15 mouse cellular contexts compared by ENCODE assay signal in the genomic region with DNA sequence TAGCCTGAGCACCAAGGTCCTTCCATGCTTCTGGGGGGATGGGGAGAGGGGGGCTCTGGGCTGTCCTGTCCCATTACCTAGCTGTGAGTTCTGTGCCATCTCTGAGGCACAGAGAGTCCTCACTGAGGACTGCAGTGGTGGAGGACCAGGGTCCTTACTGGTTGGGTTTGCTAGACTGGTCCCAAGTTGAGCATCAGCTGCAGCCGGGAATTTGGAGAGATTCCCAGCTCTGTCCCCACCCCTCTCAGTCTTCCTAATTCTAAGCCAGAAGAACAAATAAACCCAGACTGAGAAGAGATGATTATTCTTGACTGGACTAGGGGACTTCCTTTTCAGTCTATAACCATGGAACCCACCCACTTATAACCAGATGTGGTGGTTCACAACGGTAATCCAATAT. TPM values are rescaled to one million over a fixed set of nuclear protein-coding genes. Genes with fewer than 3 reads are reported as not detected.
A peak's percentile ranks its signal among the peaks of the same experiment; 100 is the strongest.
DNase-seq lines count a peak whose midpoint lies in the region; ATAC-seq lines count a peak whose summit lies in the region.
"Had no signal": no experiment of that assay in that cellular context is flagged by ENCODE, and none has a peak within 500 bp of the region (broad histone marks: within the 10 kb centered on the region; RNA-seq: fewer than 3 reads in every experiment).

No protein-coding gene starts in this region.

- peaks cover 4% of the 10 kb centered on the region for H3K4me1 ChIP-seq in hindbrain, embryonic 12.5 days
- H3K4me1 ChIP-seq in hindbrain, embryonic 14.5 days (replicated peaks; ENCODE audit: control insufficient read depth, insufficient read depth, low read length): no peaks in the 10 kb centered on the region
- peaks cover under 1% of the 10 kb centered on the region; the same call in 1 of the 2 replicates for H3K4me1 ChIP-seq in neural tube, embryonic 12.5 days
- H3K4me1 ChIP-seq in stomach, embryonic 16.5 days (ENCODE audit: control insufficient read depth, insufficient read depth, low read length): peaks cover 13% of the 10 kb centered on the region
- no peaks in the 10 kb centered on the region for H3K4me1 ChIP-seq in forebrain, embryonic 12.5 days

- DNase-seq in hindbrain, embryonic 14.5 days (ENCODE audit: low spot score): no peak
- no peak for DNase-seq in neural tube, embryonic 10.5 days (ENCODE audit: extremely low spot score, low spot score)
- DNase-seq in heart, postnatal 14 days: peak; percentile 37 to 48
- no peak for DNase-seq in right cerebral cortex, postnatal 10 days (ENCODE audit: low spot score in 2 of 2)
- DNase-seq: adrenal gland, postnatal 36 days; cerebellum, adult 18-20 months; left cerebral cortex, postnatal 4 days; lung, postnatal 14 days had no signal

- H3K36me3 ChIP-seq in hindbrain, embryonic 12.5 days: no peaks in the 10 kb centered on the region
- H3K36me3 ChIP-seq in hindbrain, embryonic 14.5 days (replicated peaks; ENCODE audit: control insufficient read depth, insufficient read depth): no peaks in the 10 kb centered on the region
- no peaks in the 10 kb centered on the region for H3K36me3 ChIP-seq in neural tube, embryonic 12.5 days
- H3K36me3 ChIP-seq in stomach, embryonic 16.5 days (ENCODE audit: control insufficient read depth, insufficient read depth, low read length): no peaks in the 10 kb centered on the region
- no peaks in the 10 kb centered on the region for H3K36me3 ChIP-seq in forebrain, embryonic 12.5 days (replicated peaks)
- H3K36me3 ChIP-seq: hindbrain, embryonic 15.5 days had no signal

- WGBS in hindbrain, embryonic 12.5 days: 74% methylated on average over 2 of the region's 2 CpGs
- WGBS in hindbrain, embryonic 14.5 days: 79% methylated on average over 2 of the region's 2 CpGs
- 80% methylated on average over 2 of the region's 2 CpGs for WGBS in neural tube, embryonic 12.5 days
- 36% methylated on average over 2 of the region's 2 CpGs for WGBS in stomach, embryonic 16.5 days
- WGBS in forebrain, embryonic 12.5 days: 76% methylated on average over 2 of the region's 2 CpGs

- 0 out of 2 replicates have a peak overlapping the region, but pooled peaks have one; percentile 21 for H3K4me2 ChIP-seq in hindbrain, embryonic 12.5 days (replicated peaks)
- H3K4me2 ChIP-seq in hindbrain, embryonic 14.5 days (replicated peaks): no peak overlapping the region
- H3K4me2 ChIP-seq in neural tube, embryonic 12.5 days (replicated peaks): peak overlapping the region; percentile 5; the same call in 1 of the 2 replicates
- H3K4me2 ChIP-seq in stomach, embryonic 16.5 days (ENCODE audit: low read depth, low read length): peak overlapping the region; percentile 31
- H3K4me2 ChIP-seq in forebrain, embryonic 12.5 days: no peak overlapping the region
- H3K4me2 ChIP-seq: hindbrain, embryonic 15.5 days had no signal

- H3K27me3 ChIP-seq in hindbrain, embryonic 12.5 days: peaks cover 3% of the 10 kb centered on the region
- no peaks in the 10 kb centered on the region for H3K27me3 ChIP-seq in hindbrain, embryonic 14.5 days (ENCODE audit: control insufficient read depth, insufficient read depth, low read length)
- H3K27me3 ChIP-seq in neural tube, embryonic 12.5 days (replicated peaks): 0 out of 2 replicates have a peak, but pooled peaks cover 2% of the 10 kb centered on the region
- no peaks in the 10 kb centered on the region for H3K27me3 ChIP-seq in stomach, embryonic 16.5 days (ENCODE audit: control insufficient read depth, insufficient read depth, low read length)
- 0 out of 2 replicates have a peak, but pooled peaks cover 4% of the 10 kb centered on the region for H3K27me3 ChIP-seq in forebrain, embryonic 12.5 days
- H3K27me3 ChIP-seq: hindbrain, embryonic 15.5 days had no signal

- H3K27ac ChIP-seq in hindbrain, embryonic 12.5 days: no peak overlapping the region
- H3K27ac ChIP-seq in hindbrain, embryonic 14.5 days: no peak overlapping the region
- no peak overlapping the region for H3K27ac ChIP-seq in neural tube, embryonic 12.5 days
- peak overlapping the region; percentile 43 for H3K27ac ChIP-seq in stomach, embryonic 16.5 days (ENCODE audit: low read length)
- H3K27ac ChIP-seq in forebrain, embryonic 12.5 days: no peak overlapping the region
- H3K27ac ChIP-seq: hindbrain, embryonic 15.5 days had no signal

- H3K4me3 ChIP-seq in hindbrain, embryonic 12.5 days: no peak overlapping the region
- H3K4me3 ChIP-seq in hindbrain, embryonic 14.5 days (replicated peaks; ENCODE audit: low read length): no peak overlapping the region
- H3K4me3 ChIP-seq in neural tube, embryonic 12.5 days: no peak overlapping the region
- H3K4me3 ChIP-seq in stomach, embryonic 16.5 days (replicated peaks; ENCODE audit: low read length): no peak overlapping the region
- no peak overlapping the region for H3K4me3 ChIP-seq in forebrain, embryonic 12.5 days (replicated peaks)
- H3K4me3 ChIP-seq: hindbrain, embryonic 15.5 days had no signal

- intact Hi-C loops in heart, postnatal 14 days (cut with DNase I): no loop called here

- ATAC-seq in hindbrain, embryonic 12.5 days (ENCODE audit: low FRiP score): no peak
- ATAC-seq in hindbrain, embryonic 14.5 days (ENCODE audit: low FRiP score): no peak
- no peak for ATAC-seq in neural tube, embryonic 12.5 days (ENCODE audit: low FRiP score, low read depth)
- ATAC-seq in stomach, embryonic 16.5 days (ENCODE audit: insufficient read depth, low FRiP score): no peak
- ATAC-seq in forebrain, embryonic 12.5 days (ENCODE audit: low FRiP score): no peak

- no peaks in the 10 kb centered on the region for H3K9me3 ChIP-seq in hindbrain, embryonic 12.5 days (replicated peaks)
- no peaks in the 10 kb centered on the region for H3K9me3 ChIP-seq in hindbrain, embryonic 14.5 days (ENCODE audit: control insufficient read depth, low read length)
- no peaks in the 10 kb centered on the region for H3K9me3 ChIP-seq in neural tube, embryonic 12.5 days
- H3K9me3 ChIP-seq in stomach, embryonic 16.5 days (replicated peaks; ENCODE audit: control insufficient read depth, low read length): no peaks in the 10 kb centered on the region
- H3K9me3 ChIP-seq in forebrain, embryonic 12.5 days: no peaks in the 10 kb centered on the region
- H3K9me3 ChIP-seq: hindbrain, embryonic 15.5 days had no signal

- no peak overlapping the region for H3K9ac ChIP-seq in hindbrain, embryonic 12.5 days
- no peak overlapping the region for H3K9ac ChIP-seq in hindbrain, embryonic 14.5 days
- no peak overlapping the region for H3K9ac ChIP-seq in neural tube, embryonic 12.5 days
- no peak overlapping the region; the same call in 1 of the 2 replicates for H3K9ac ChIP-seq in stomach, embryonic 16.5 days (ENCODE audit: low read length)
- H3K9ac ChIP-seq in forebrain, embryonic 12.5 days: no peak overlapping the region
- H3K9ac ChIP-seq: hindbrain, embryonic 15.5 days had no signal

RNA-seq across cellular contexts. Expression of a gene that starts 4.5 kb away (rescaled TPM):
- 1.9 and 3.8 TPM in 2 replicates for polyA plus RNA-seq in hindbrain, embryonic 12.5 days (2016; fragmentation: Nextera tagmentation; extraction: Ambion mirVana)
- polyA plus RNA-seq in hindbrain, embryonic 14.5 days (2014; fragmentation: Nextera tagmentation; extraction: Ambion mirVana): 1.4 and 2.3 TPM in 2 replicates
- 3.2 and 3.5 TPM in 2 replicates for polyA plus RNA-seq in neural tube, embryonic 12.5 days (2016; fragmentation: Nextera tagmentation; extraction: Ambion mirVana)
- 1 to 10 TPM; 1.9 to 2.1 TPM for total RNA-seq in heart, postnatal 14 days (2021)
- 2.7 and 3.9 TPM in 2 replicates for polyA plus RNA-seq in stomach, embryonic 16.5 days (2015; fragmentation: Nextera tagmentation; extraction: Ambion mirVana)
- polyA plus RNA-seq in forebrain, embryonic 12.5 days (2016; fragmentation: Nextera tagmentation; extraction: Ambion mirVana): 0.74 and 1.0 TPM in 2 replicates

RNA-seq across cellular contexts. Expression of a gene that starts 4.6 kb away (rescaled TPM):
- 16.7 and 19.2 TPM in 2 replicates for polyA plus RNA-seq in hindbrain, embryonic 12.5 days (2016; fragmentation: Nextera tagmentation; extraction: Ambion mirVana)
- polyA plus RNA-seq in hindbrain, embryonic 14.5 days (2014; fragmentation: Nextera tagmentation; extraction: Ambion mirVana): 12.9 and 13.0 TPM in 2 replicates
- polyA plus RNA-seq in neural tube, embryonic 12.5 days (2016; fragmentation: Nextera tagmentation; extraction: Ambion mirVana): 19.4 and 20.1 TPM in 2 replicates
- total RNA-seq in heart, postnatal 14 days (2021): 10 to 100 TPM; 21.7 to 32.8 TPM
- polyA plus RNA-seq in stomach, embryonic 16.5 days (2015; fragmentation: Nextera tagmentation; extraction: Ambion mirVana): 25.5 and 31.2 TPM in 2 replicates
- polyA plus RNA-seq in forebrain, embryonic 12.5 days (2016; fragmentation: Nextera tagmentation; extraction: Ambion mirVana): 14.6 and 16.6 TPM in 2 replicates

RNA-seq across cellular contexts. Expression of a gene that starts 20.4 kb away (rescaled TPM):
- polyA plus RNA-seq in hindbrain, embryonic 12.5 days (2016; fragmentation: Nextera tagmentation; extraction: Ambion mirVana): 144 and 147 TPM in 2 replicates
- 121 and 122 TPM in 2 replicates for polyA plus RNA-seq in hindbrain, embryonic 14.5 days (2014; fragmentation: Nextera tagmentation; extraction: Ambion mirVana)
- polyA plus RNA-seq in neural tube, embryonic 12.5 days (2016; fragmentation: Nextera tagmentation; extraction: Ambion mirVana): 118 and 119 TPM in 2 replicates
- 100 to 1,000 TPM; 116 to 137 TPM for total RNA-seq in heart, postnatal 14 days (2021)
- polyA plus RNA-seq in stomach, embryonic 16.5 days (2015; fragmentation: Nextera tagmentation; extraction: Ambion mirVana): 229 and 262 TPM in 2 replicates
- 89.5 and 90.5 TPM in 2 replicates for polyA plus RNA-seq in forebrain, embryonic 12.5 days (2016; fragmentation: Nextera tagmentation; extraction: Ambion mirVana)

RNA-seq across cellular contexts. Expression of a gene that starts 24.1 kb away (rescaled TPM):
- polyA plus RNA-seq in hindbrain, embryonic 12.5 days (2016; fragmentation: Nextera tagmentation; extraction: Ambion mirVana): 0.70 and 0.79 TPM in 2 replicates
- polyA plus RNA-seq in hindbrain, embryonic 14.5 days (2014; fragmentation: Nextera tagmentation; extraction: Ambion mirVana): 0.25 TPM in 1 of 2 replicates, not detected in the other
- polyA plus RNA-seq in neural tube, embryonic 12.5 days (2016; fragmentation: Nextera tagmentation; extraction: Ambion mirVana): 0.26 and 0.43 TPM in 2 replicates
- total RNA-seq in heart, postnatal 14 days (2021): under 1 TPM; 0.19 to 0.39 TPM
- 2.9 and 4.8 TPM in 2 replicates for polyA plus RNA-seq in stomach, embryonic 16.5 days (2015; fragmentation: Nextera tagmentation; extraction: Ambion mirVana)
- 0.42 and 0.52 TPM in 2 replicates for polyA plus RNA-seq in forebrain, embryonic 12.5 days (2016; fragmentation: Nextera tagmentation; extraction: Ambion mirVana)
- total RNA-seq: CH12.LX; layer of hippocampus, adult 8-10 months; left cerebral cortex, postnatal 4 days had no signal

RNA-seq across cellular contexts. Expression of a gene that starts 39.3 kb away (rescaled TPM):
- 35.2 and 36.9 TPM in 2 replicates for polyA plus RNA-seq in hindbrain, embryonic 12.5 days (2016; fragmentation: Nextera tagmentation; extraction: Ambion mirVana)
- polyA plus RNA-seq in hindbrain, embryonic 14.5 days (2014; fragmentation: Nextera tagmentation; extraction: Ambion mirVana): 17.4 and 19.0 TPM in 2 replicates
- 25.7 and 29.2 TPM in 2 replicates for polyA plus RNA-seq in neural tube, embryonic 12.5 days (2016; fragmentation: Nextera tagmentation; extraction: Ambion mirVana)
- 10 to 100 TPM; 85.5 to 94.6 TPM for total RNA-seq in heart, postnatal 14 days (2021)
- polyA plus RNA-seq in stomach, embryonic 16.5 days (2015; fragmentation: Nextera tagmentation; extraction: Ambion mirVana): 95.7 and 109 TPM in 2 replicates
- 18.3 and 22.2 TPM in 2 replicates for polyA plus RNA-seq in forebrain, embryonic 12.5 days (2016; fragmentation: Nextera tagmentation; extraction: Ambion mirVana)

Comparison
In these comparisons a context has a peak if more than half of its experiments do, and no peak if none do; other contexts are left out.
1. H3K4me2 ChIP-seq: peak in hindbrain, embryonic 12.5 days (single experiment), neural tube, embryonic 12.5 days (single experiment) and stomach, embryonic 16.5 days (single experiment); none in hindbrain, embryonic 14.5 days (single experiment) and forebrain, embryonic 12.5 days (single experiment).
2. DNase-seq: peak in heart, postnatal 14 days (2 of 2); none in hindbrain, embryonic 14.5 days (single experiment), neural tube, embryonic 10.5 days (single experiment) and right cerebral cortex, postnatal 10 days (0 of 2).